Comparison of ENCODE assay signal across 27 mouse cellular contexts in genomic region chr17:67906236-67906635, GRCm38 (mm10).
DNase-seq lines count a peak whose midpoint lies in the region; ATAC-seq and TF ChIP-seq lines count a peak whose summit lies in the region.
"Had no signal": no experiment of that assay in that cellular context is flagged by ENCODE, and none has a peak within 500 bp of the region (broad histone marks: within the 10 kb centered on the region; RNA-seq: fewer than 3 reads in every experiment).

No protein-coding gene starts in this region.

- TF ChIP-seq CTCF in lung, embryonic 14.5 days (IDR thresholded peaks at IDR 0.05; ENCODE audit: low read depth) = no peak
- no peak for TF ChIP-seq CTCF in lung, postnatal 0 days (IDR thresholded peaks at IDR 0.05)

- H3K27me3 ChIP-seq in heart, embryonic 12.5 days (replicated peaks) = no peaks in the 10 kb centered on the region
- no peaks in the 10 kb centered on the region for H3K27me3 ChIP-seq in lung, embryonic 14.5 days (ENCODE audit: insufficient read depth, low read length)
- H3K27me3 ChIP-seq in lung, postnatal 0 days (replicated peaks; ENCODE audit: insufficient read depth, low read length) = no peaks in the 10 kb centered on the region
- H3K27me3 ChIP-seq: CH12.LX; embryonic facial prominence, embryonic 13.5 days; embryonic facial prominence, embryonic 15.5 days; forebrain, embryonic 12.5 days had no signal

- peaks cover 17% of the 10 kb centered on the region for H3K4me1 ChIP-seq in heart, embryonic 12.5 days (replicated peaks)
- H3K4me1 ChIP-seq in lung, embryonic 14.5 days (ENCODE audit: insufficient read depth) = peaks cover 4% of the 10 kb centered on the region; the same call in 1 of the 2 replicates
- 0 out of 2 replicates have a peak, but pooled peaks cover 3% of the 10 kb centered on the region for H3K4me1 ChIP-seq in lung, postnatal 0 days (ENCODE audit: insufficient read depth, low read depth, low read length)

- WGBS in heart, embryonic 12.5 days = 45% methylated on average over 3 of the region's 3 CpGs
- WGBS in lung, embryonic 14.5 days = 58% methylated on average over 3 of the region's 3 CpGs
- 65% methylated on average over 3 of the region's 3 CpGs for WGBS in lung, postnatal 0 days

- no peak for ATAC-seq in heart, embryonic 12.5 days (ENCODE audit: insufficient number of reproducible peaks, low FRiP score)
- no peak for ATAC-seq in lung, embryonic 14.5 days (ENCODE audit: insufficient read depth)
- no peak for ATAC-seq in lung, postnatal 0 days
- ATAC-seq: activated CD4-positive, CD25-positive, alpha-beta regulatory T cell, adult 4 months; forebrain, embryonic 14.5 days; forebrain, embryonic 16.5 days had no signal

- H3K27ac ChIP-seq in heart, embryonic 12.5 days (ENCODE audit: poor library complexity, severe bottlenecking) = no peak overlapping the region
- H3K27ac ChIP-seq in lung, embryonic 14.5 days (ENCODE audit: low read depth) = no peak overlapping the region
- H3K27ac ChIP-seq in lung, postnatal 0 days (ENCODE audit: low read length) = no peak overlapping the region
- H3K27ac ChIP-seq: embryonic facial prominence, embryonic 13.5 days; embryonic facial prominence, embryonic 15.5 days; forebrain, embryonic 10.5 days; forebrain, embryonic 12.5 days had no signal

- peak; percentile 72 for DNase-seq in heart, adult 11 months
- DNase-seq in lung, embryonic 14.5 days = peak; percentile 34
- DNase-seq in lung, postnatal 0 days (ENCODE audit: low spot score) = no peak
- peak; percentile 65 for DNase-seq in R1 (ENCODE audit: low read depth, low spot score)
- peak; percentile 33 for DNase-seq in brain, adult 2 months (ENCODE audit: low read depth, low spot score)
- no peak for DNase-seq in T-cell, adult 2 months (ENCODE audit: low spot score)
- DNase-seq in left cerebral cortex, adult 8-10 months (ENCODE audit: low spot score in 2 of 2) = no peak
- DNase-seq: adrenal gland, adult 8-10 months; adrenal gland, postnatal 14 days; adrenal gland, postnatal 36 days; cerebellum, adult 11 months; cerebellum, adult 18-20 months; cerebellum, adult 8-10 months; cerebellum, adult 9-11 months; cerebellum, postnatal 14 days; cerebellum, postnatal 36 days; embryo, embryonic 11 days had no signal

- no peak overlapping the region for H3K4me2 ChIP-seq in heart, embryonic 12.5 days
- no peak overlapping the region for H3K4me2 ChIP-seq in lung, embryonic 14.5 days
- no peak overlapping the region for H3K4me2 ChIP-seq in lung, postnatal 0 days (replicated peaks; ENCODE audit: low read depth, low read length)
- H3K4me2 ChIP-seq: embryonic facial prominence, embryonic 13.5 days; embryonic facial prominence, embryonic 15.5 days; forebrain, embryonic 12.5 days had no signal

- no peak overlapping the region for H3K4me3 ChIP-seq in heart, embryonic 12.5 days
- no peak overlapping the region for H3K4me3 ChIP-seq in lung, embryonic 14.5 days (ENCODE audit: low read depth, low read length)
- H3K4me3 ChIP-seq in lung, postnatal 0 days (ENCODE audit: low read depth, low read length) = no peak overlapping the region
- H3K4me3 ChIP-seq: embryonic facial prominence, embryonic 13.5 days; embryonic facial prominence, embryonic 15.5 days; erythroblast, embryonic 14.5 days; forebrain, embryonic 10.5 days; forebrain, embryonic 12.5 days had no signal

- H3K9me3 ChIP-seq in heart, embryonic 12.5 days (replicated peaks) = no peaks in the 10 kb centered on the region
- no peaks in the 10 kb centered on the region for H3K9me3 ChIP-seq in lung, embryonic 14.5 days (ENCODE audit: low read depth, low read length)
- no peaks in the 10 kb centered on the region for H3K9me3 ChIP-seq in lung, postnatal 0 days (ENCODE audit: low read length)
- H3K9me3 ChIP-seq: embryonic facial prominence, embryonic 13.5 days; embryonic facial prominence, embryonic 15.5 days; forebrain, embryonic 10.5 days; forebrain, embryonic 12.5 days had no signal

- TF ChIP-seq EP300 in lung, postnatal 0 days (IDR thresholded peaks at IDR 0.05) = no peak

- no peak overlapping the region for H3K9ac ChIP-seq in heart, embryonic 12.5 days
- H3K9ac ChIP-seq in lung, embryonic 14.5 days = no peak overlapping the region
- H3K9ac ChIP-seq in lung, postnatal 0 days (replicated peaks; ENCODE audit: low read depth) = no peak overlapping the region
- H3K9ac ChIP-seq: embryonic facial prominence, embryonic 13.5 days; embryonic facial prominence, embryonic 15.5 days; forebrain, embryonic 12.5 days had no signal

- H3K36me3 ChIP-seq in heart, embryonic 12.5 days = no peaks in the 10 kb centered on the region
- 0 out of 2 replicates have a peak, but pooled peaks cover 5% of the 10 kb centered on the region for H3K36me3 ChIP-seq in lung, embryonic 14.5 days (ENCODE audit: insufficient read depth)
- no peaks in the 10 kb centered on the region for H3K36me3 ChIP-seq in lung, postnatal 0 days (ENCODE audit: insufficient read depth, low read length)
- H3K36me3 ChIP-seq: embryonic facial prominence, embryonic 13.5 days; forebrain, embryonic 10.5 days; forebrain, embryonic 12.5 days had no signal

Comparison
In these comparisons a context has a peak if more than half of its experiments do, and no peak if none do; other contexts are left out.
1. DNase-seq: peak in heart, adult 11 months (single experiment), lung, embryonic 14.5 days (single experiment), R1 (single experiment) and brain, adult 2 months (single experiment); none in lung, postnatal 0 days (single experiment), T-cell, adult 2 months (single experiment) and left cerebral cortex, adult 8-10 months (0 of 2).